Mouse (Mus musculus): ENCODE measurements around the gene Fer.

GRCm38 (mm10) chr17:63967091-63967490, 104.2 kb downstream of the Fer start:
- TF ChIP-seq CTCF (conservative IDR thresholded peaks at IDR 0.05; ENCODE audit: insufficient read depth, insufficient read length, low read depth, low read length) (no peak), POLR2A (IDR thresholded peaks at IDR 0.05; ENCODE audit: low read depth, low read length) (no peak)

Measured in kidney, adult 2 months (tissue).